Mouse (Mus musculus) embryonic facial prominence, embryonic 15.5 days (tissue): ENCODE measurements at regions not wholly inside any gene's neighbourhood (a gene's known extent, or its start where the extent isn't known, plus 50 kb on each side); places are given as distances from the start of the nearest gene placed in this dataset.
"Not testable (repeated sequence)": the region's sequence is repeated elsewhere in the genome, so short reads cannot be mapped to it uniquely, and the experiment has no call there.

Experiments
- ATAC-seq: fragments of 200-750 bp; cut with Nextera tagmentation; 2 replicates; pipeline ENCODE4 v1.8.0; 2017; ENCODE audit warnings: low read depth, moderate TSS enrichment; ENCODE audit not compliant: insufficient number of reproducible peaks, low FRiP score, low TSS enrichment
- H3K27ac ChIP-seq: fragments of 300-500 bp; sonication (generic); replicated peaks from 2 replicates; pipeline ENCODE4 v1.5.1; 2015; ENCODE audit warnings: mild to moderate bottlenecking, inconsistent platforms
- H3K27me3 ChIP-seq: fragments of 300-500 bp; sonication (generic); 2 replicates; pipeline ENCODE4 v1.6.1; 2015; ENCODE audit warnings: inconsistent platforms
- H3K36me3 ChIP-seq: fragments of 300-500 bp; sonication (generic); 2 replicates; pipeline ENCODE4 v1.6.1; 2015; ENCODE audit warnings: mild to moderate bottlenecking, inconsistent platforms
- H3K4me1 ChIP-seq: fragments of 300-500 bp; sonication (generic); 2 replicates; pipeline ENCODE4 v1.6.1; 2015; ENCODE audit warnings: inconsistent platforms
- H3K4me2 ChIP-seq: fragments of 300-500 bp; sonication (generic); replicated peaks from 2 replicates; pipeline ENCODE4 v1.6.1; 2015; ENCODE audit warnings: mild to moderate bottlenecking, inconsistent platforms
- H3K4me3 ChIP-seq: fragments of 300-500 bp; sonication (generic); replicated peaks from 2 replicates; pipeline ENCODE4 v1.5.1; 2015; ENCODE audit warnings: mild to moderate bottlenecking, inconsistent platforms
- H3K9ac ChIP-seq: fragments of 300-500 bp; sonication (generic); 2 replicates; pipeline ENCODE4 v1.6.1; 2015; ENCODE audit warnings: inconsistent platforms
- H3K9me3 ChIP-seq: fragments of 300-500 bp; sonication (generic); replicated peaks from 2 replicates; pipeline ENCODE4 v1.6.1; 2016; ENCODE audit warnings: inconsistent platforms
- WGBS: fragments of 180-500 bp; shearing (Covaris S2); methylation state at CpG from one replicate; pipeline ENCODE4 v1.1.7; 2015; 5-methylcytosine and 5-hydroxymethylcytosine counted together

DNA sequence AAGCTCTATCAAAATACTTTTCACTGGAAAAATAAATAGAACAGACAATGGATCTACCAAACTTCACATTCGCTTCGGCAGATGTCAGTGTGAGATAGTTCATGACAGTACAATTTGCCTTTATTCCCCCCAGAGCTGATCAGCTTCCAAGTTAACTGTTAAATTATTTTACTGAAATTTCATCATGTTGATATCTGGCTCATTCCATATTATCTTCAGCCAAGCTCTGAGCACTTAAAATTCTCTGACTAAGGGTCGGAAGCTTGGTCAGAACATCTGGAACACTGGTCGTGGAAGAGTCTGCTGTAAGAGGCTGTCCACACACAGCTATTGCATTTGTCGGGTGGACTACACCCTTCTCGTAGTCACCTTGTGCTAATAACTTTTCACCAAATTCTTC is 181.3 kb upstream of the Thumpd2 start:
- no peak overlapping the region for H3K4me2 ChIP-seq
- H3K36me3 ChIP-seq: no peaks in the 10 kb centered on the region
- ATAC-seq: no peak
- no peaks in the 10 kb centered on the region for H3K27me3 ChIP-seq
- H3K9ac ChIP-seq: no peak overlapping the region
- H3K4me3 ChIP-seq: no peak overlapping the region
- 80% methylated on average over 6 of the region's 6 CpGs for WGBS
- no peaks in the 10 kb centered on the region for H3K4me1 ChIP-seq
- no peak overlapping the region for H3K27ac ChIP-seq
- no peaks in the 10 kb centered on the region for H3K9me3 ChIP-seq

DNA sequence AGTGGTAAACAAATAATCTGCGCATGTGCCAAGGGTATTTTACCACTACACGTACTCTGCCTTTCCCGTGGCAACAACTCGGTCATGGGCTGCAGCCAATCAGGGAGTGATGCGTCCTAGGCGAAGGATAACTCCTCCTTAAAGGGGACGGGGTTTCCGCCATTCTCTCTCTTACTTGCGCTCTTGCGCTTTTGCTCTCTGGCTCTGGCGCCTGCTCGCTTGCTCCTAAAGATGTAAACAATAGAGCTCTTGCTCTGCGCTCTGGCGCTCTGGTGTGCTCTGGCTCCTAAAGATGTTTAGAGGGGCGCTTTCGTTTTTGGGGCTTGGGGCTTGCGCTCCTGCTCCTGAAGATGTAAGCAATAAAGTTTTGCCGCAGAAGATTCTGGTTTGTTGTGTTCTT is 166.9 kb upstream of the Thumpd2 start:
- H3K4me1 ChIP-seq, H3K9me3 ChIP-seq, H3K4me2 ChIP-seq, H3K4me3 ChIP-seq, H3K27ac ChIP-seq, H3K36me3 ChIP-seq, ATAC-seq, H3K9ac ChIP-seq, H3K27me3 ChIP-seq: not testable (repeated sequence)
- WGBS: 96% methylated on average over 15 of the region's 18 CpGs

DNA sequence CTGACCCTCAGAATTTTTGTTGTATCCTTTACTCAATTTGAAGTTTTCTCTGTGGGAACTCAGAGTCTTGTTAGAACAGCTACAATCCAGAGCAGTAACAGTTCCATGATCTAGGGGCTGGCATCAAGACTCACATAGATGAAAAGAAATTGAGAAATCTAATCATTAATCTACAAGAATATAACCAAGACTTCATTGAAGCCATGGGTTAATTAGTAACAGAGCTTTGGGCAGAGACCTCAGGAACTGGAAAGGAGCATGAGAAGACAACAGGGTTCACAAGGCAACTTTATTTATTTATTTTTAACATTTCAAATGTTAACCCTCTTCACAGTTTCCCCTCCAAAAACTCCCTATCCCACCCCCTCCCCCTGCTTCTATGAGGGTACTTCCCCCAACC is 160.4 kb upstream of the Thumpd2 start:
- no peaks in the 10 kb centered on the region for H3K9me3 ChIP-seq
- H3K27me3 ChIP-seq: no peaks in the 10 kb centered on the region
- H3K9ac ChIP-seq: no peak overlapping the region
- H3K4me1 ChIP-seq: no peaks in the 10 kb centered on the region
- no peak overlapping the region for H3K4me2 ChIP-seq
- H3K4me3 ChIP-seq: no peak overlapping the region
- ATAC-seq: no peak
- no peak overlapping the region for H3K27ac ChIP-seq
- no peaks in the 10 kb centered on the region for H3K36me3 ChIP-seq

DNA sequence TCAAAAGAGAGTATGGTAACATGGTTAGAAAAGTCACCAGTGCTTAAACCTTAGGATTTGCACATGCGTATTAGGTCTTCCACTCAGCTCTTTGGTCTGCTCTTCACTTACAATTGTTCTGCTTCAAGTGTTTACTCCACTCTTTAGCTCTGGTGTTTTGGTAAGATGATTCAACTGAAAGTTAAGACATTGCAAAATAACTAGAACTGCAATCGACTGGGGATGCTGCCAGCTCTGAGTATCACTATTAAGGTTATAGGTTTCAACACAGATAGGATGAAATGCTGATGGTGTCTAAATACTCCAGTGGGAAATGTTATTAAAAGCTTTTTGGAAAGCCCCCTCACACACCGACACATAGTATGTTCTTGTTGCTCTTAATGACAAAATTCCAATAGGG is 156.6 kb upstream of the Thumpd2 start:
- H3K27ac ChIP-seq: no peak overlapping the region
- H3K4me1 ChIP-seq: no peaks in the 10 kb centered on the region
- H3K4me3 ChIP-seq: no peak overlapping the region
- no peaks in the 10 kb centered on the region for H3K36me3 ChIP-seq
- H3K27me3 ChIP-seq: no peaks in the 10 kb centered on the region
- no peak overlapping the region for H3K4me2 ChIP-seq
- H3K9ac ChIP-seq: no peak overlapping the region
- no peaks in the 10 kb centered on the region for H3K9me3 ChIP-seq
- no peak for ATAC-seq
- WGBS: 91% methylated on average over 3 of the region's 3 CpGs

DNA sequence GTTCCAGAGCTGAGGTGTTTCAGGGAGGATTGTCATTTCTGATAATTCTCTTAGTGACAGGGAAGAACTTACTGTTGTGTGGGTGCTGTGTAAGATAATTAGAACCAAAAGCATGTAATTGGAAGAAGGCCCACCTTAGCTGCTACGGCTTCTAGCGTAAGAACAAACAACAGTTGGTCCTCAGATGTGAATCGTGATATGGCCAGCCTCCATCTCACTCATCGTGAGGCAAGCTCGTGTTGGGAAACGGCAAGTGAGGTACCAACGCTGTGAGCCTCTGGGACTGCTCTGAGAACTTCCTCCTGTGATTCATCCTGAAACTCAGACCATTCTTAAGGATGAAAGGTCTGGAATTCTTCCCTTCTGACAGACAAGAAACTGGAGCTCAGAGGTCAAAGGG is 150.0 kb upstream of the Thumpd2 start:
- 74% methylated on average over 7 of the region's 7 CpGs for whole genome bisulfite sequencing
- no peak overlapping the region for H3K4me2 ChIP-seq
- no peaks in the 10 kb centered on the region for H3K36me3 ChIP-seq
- no peak overlapping the region for H3K27ac ChIP-seq
- H3K9ac ChIP-seq: no peak overlapping the region
- H3K9me3 ChIP-seq: no peaks in the 10 kb centered on the region
- H3K27me3 ChIP-seq: no peaks in the 10 kb centered on the region
- H3K4me1 ChIP-seq: no peaks in the 10 kb centered on the region
- no peak for ATAC-seq
- no peak overlapping the region for H3K4me3 ChIP-seq

DNA sequence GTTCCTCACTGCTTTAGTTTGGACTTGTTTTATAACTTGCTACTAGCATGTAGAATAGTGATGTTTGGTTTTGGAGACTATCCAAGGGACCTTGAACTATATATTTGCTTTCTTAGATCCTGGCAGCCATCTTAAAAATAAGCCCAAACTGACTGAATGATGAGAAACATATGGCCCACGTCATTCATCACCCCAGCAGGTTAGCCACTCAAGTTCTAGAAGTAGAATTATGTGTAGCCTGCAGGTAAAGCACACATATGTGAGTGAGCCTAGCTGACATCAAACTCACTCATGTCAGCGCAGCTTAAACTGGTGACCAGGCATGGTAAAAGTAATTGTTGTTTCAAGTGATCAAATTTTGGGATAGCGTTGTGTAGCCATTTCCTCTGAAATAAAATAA is 147.2 kb upstream of the Thumpd2 start:
- no peak overlapping the region for H3K27ac ChIP-seq
- H3K9me3 ChIP-seq: no peaks in the 10 kb centered on the region
- H3K9ac ChIP-seq: no peak overlapping the region
- 68% methylated on average over 3 of the region's 3 CpGs for WGBS
- no peak overlapping the region for H3K4me3 ChIP-seq
- no peaks in the 10 kb centered on the region for H3K4me1 ChIP-seq
- no peak for ATAC-seq
- H3K4me2 ChIP-seq: no peak overlapping the region
- H3K27me3 ChIP-seq: no peaks in the 10 kb centered on the region
- H3K36me3 ChIP-seq: no peaks in the 10 kb centered on the region

DNA sequence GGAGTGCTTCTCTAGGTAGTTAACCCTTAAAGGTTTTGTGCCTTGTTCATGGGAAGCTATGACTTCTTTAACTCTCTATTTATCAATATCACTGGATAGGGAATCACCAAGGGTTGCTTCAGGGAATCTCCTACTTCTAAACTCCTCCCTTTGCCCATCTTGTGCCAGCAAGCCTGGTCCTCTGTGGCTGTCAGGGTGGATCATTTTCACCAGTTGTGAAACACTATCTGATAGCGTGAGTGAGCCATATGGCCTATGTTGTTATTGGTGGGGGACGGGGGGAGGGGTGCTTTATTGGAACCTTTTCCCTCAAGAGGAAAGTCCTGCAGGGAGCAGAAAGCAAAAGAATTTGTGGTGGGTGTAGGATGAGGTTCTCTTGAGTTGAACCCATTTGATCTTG is 145.5 kb upstream of the Thumpd2 start:
- ATAC-seq: no peak
- H3K4me2 ChIP-seq: no peak overlapping the region
- no peaks in the 10 kb centered on the region for H3K36me3 ChIP-seq
- 0 out of 2 replicates have a peak, but pooled peaks cover 6% of the 10 kb centered on the region for H3K9me3 ChIP-seq
- no peak overlapping the region for H3K9ac ChIP-seq
- no peak overlapping the region for H3K4me3 ChIP-seq
- 64% methylated on average over 2 of the region's 2 CpGs for WGBS
- no peaks in the 10 kb centered on the region for H3K27me3 ChIP-seq
- no peak overlapping the region for H3K27ac ChIP-seq
- no peaks in the 10 kb centered on the region for H3K4me1 ChIP-seq

DNA sequence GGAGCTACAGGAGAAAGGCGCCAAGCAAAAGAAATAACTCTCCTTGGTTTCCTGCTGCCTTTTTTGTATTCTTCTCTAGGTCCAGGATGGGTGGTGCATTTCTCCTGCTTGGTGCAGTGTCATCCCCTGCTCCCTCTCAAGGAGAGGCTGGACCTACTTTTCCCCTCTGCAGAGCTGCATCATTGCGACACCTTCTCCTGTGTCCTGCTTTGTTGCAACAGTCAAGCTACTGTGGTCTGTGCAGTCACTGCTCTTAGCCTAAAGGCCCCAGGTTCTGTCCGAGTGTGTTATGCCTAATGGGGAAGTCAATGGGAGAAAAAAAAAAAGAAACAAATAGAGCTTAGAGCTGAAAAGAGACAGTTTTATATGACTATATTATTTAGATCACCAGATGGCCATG is 144.4 kb upstream of the Thumpd2 start:
- H3K9ac ChIP-seq: no peak overlapping the region
- no peak for ATAC-seq
- 0 out of 2 replicates have a peak, but pooled peaks cover 6% of the 10 kb centered on the region for H3K9me3 ChIP-seq
- H3K4me2 ChIP-seq: no peak overlapping the region
- no peaks in the 10 kb centered on the region for H3K36me3 ChIP-seq
- H3K27me3 ChIP-seq: no peaks in the 10 kb centered on the region
- 77% methylated on average over 3 of the region's 3 CpGs for WGBS
- H3K27ac ChIP-seq: no peak overlapping the region
- no peak overlapping the region for H3K4me3 ChIP-seq
- no peaks in the 10 kb centered on the region for H3K4me1 ChIP-seq

DNA sequence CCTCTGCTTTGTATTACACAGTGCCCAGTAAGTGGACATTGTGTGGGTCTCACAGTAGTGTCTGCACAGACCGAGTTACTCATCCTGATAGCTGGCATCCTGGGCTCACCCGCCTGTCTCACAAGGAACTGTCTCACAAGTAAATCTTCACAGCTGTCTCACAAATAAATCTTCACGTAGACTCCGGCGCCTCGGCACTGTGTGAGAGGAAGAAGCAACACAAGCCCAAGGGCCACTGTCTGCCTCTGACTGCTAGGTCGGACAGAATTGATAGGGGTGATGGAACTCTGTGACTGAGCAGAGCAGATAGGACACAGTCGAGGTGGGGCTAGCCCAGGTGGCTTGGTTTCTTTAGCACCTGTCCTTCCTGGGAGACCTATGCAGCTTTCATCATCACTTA is 136.2 kb upstream of the Thumpd2 start:
- Histone ChIP-seq H3K4me2 (no peak overlapping the region), H3K4me3 (no peak overlapping the region), H3K9me3 (0 out of 2 replicates have a peak, but pooled peaks cover 4% of the 10 kb centered on the region), H3K4me1 (no peaks in the 10 kb centered on the region), H3K9ac (no peak overlapping the region), H3K27me3 (no peaks in the 10 kb centered on the region), H3K36me3 (no peaks in the 10 kb centered on the region), H3K27ac (no peak overlapping the region)
- WGBS: 58% methylated on average over 8 of the region's 8 CpGs
- ATAC-seq: no peak

DNA sequence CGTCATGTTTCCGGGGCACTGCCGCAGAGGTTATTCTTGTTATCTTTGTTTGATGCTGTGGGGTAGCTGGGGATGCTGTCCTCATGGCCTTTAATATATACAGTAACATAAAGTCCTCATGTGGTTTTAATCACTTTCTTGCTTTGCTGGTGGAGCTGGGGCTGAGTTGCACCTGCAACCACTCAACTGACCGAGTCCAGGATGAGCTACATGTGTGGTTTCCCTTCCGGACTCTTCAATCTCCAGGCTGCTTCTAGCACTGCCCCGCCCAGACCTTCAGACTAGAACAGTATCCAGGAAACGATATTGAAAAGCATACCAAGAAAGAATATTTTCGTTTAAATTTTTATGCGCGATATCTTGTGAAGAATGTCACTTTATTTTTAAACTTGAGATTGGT is 129.1 kb upstream of the Thumpd2 start:
- no peak for ATAC-seq
- Histone ChIP-seq H3K36me3 (no peaks in the 10 kb centered on the region), H3K4me3 (no peak overlapping the region), H3K4me2 (peak overlapping the region; percentile 31), H3K9me3 (no peaks in the 10 kb centered on the region), H3K27ac (no peak overlapping the region), H3K9ac (no peak overlapping the region), H3K27me3 (no peaks in the 10 kb centered on the region), H3K4me1 (peaks cover 5% of the 10 kb centered on the region; the same call in 1 of the 2 replicates)
- 51% methylated on average over 10 of the region's 10 CpGs for WGBS

DNA sequence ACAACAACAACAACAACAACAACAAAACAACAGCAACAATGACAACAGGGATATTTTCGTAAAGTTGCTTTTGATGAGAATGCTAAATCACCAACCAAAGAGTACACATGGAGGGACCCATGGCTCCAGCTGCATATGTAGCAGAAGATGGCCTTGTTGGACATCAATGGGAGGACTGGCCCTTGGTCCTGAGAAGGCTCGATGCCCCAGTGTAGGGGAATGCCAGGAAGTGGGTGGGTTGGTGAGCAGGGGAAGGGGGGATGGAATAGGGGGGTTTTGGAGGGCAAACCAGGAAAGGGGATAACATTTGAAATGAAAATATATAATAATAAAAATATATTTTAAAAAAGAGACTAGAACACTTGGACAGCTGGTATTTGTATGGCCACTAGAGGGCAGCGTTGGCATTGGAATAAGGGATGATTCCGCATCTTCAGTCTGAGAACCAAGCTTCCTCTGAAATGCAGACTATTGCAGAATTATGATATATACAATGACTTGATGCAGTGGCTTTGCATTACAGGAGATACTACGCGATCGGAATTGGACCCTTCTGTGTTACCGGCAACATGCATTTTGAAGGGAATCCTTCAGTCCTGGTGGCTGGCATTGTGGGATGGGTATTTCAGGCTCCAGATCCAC is 128.5 kb upstream of the Thumpd2 start:
- Histone ChIP-seq H3K4me2 (peak overlapping the region; percentile 31), H3K36me3 (no peaks in the 10 kb centered on the region), H3K4me1 (peaks cover 5% of the 10 kb centered on the region; the same call in 1 of the 2 replicates), H3K27me3 (no peaks in the 10 kb centered on the region), H3K9ac (no peak overlapping the region), H3K27ac (no peak overlapping the region), H3K9me3 (no peaks in the 10 kb centered on the region), H3K4me3 (peak overlapping the region; percentile 17; the same call in 1 of the 2 replicates)
- WGBS: 28% methylated on average over 8 of the region's 8 CpGs
- no peak for ATAC-seq

DNA sequence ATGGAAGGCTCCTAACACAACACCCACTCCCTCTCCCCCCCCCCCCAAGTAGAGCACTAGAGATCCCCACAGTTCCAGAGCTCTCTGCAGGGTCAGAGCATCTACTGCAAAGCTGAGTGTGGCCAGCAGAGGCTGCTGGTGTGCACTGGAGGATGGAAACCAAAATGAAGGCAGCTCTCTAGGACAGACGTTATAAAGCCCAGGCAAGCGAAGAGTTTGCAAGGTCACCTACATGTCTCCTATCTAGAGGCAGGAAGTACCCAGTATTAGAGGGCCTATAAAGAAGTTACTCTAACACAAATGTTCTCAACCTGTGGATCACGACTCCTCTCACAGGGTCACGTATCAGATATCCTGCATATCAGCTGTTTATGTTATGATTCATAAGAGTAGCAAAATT is 125.1 kb upstream of the Thumpd2 start:
- H3K27ac ChIP-seq: no peak overlapping the region
- H3K4me2 ChIP-seq: no peak overlapping the region
- ATAC-seq: no peak
- no peak overlapping the region for H3K9ac ChIP-seq
- no peaks in the 10 kb centered on the region for H3K27me3 ChIP-seq
- H3K36me3 ChIP-seq: no peaks in the 10 kb centered on the region
- H3K4me3 ChIP-seq: no peak overlapping the region
- WGBS: 44% methylated on average over 4 of the region's 4 CpGs
- no peaks in the 10 kb centered on the region for H3K9me3 ChIP-seq
- peaks cover 5% of the 10 kb centered on the region; the same call in 1 of the 2 replicates for H3K4me1 ChIP-seq
